Mouse (Mus musculus) ES-E14 (cell line): ENCODE results near the gene Prlh.

Experiments used
- HCFC1 ChIP-seq: IDR thresholded peaks from 2 replicates; pipeline ENCODE4 v1.6.1; 2012; ENCODE audit warnings: low read length, inconsistent platforms, borderline replicate concordance; ENCODE audit not compliant: insufficient read depth
- ZNF384 ChIP-seq: IDR thresholded peaks from 2 replicates; pipeline ENCODE4 v1.6.1; 2012; ENCODE audit warnings: low read depth, low read length, inconsistent platforms

DNA sequence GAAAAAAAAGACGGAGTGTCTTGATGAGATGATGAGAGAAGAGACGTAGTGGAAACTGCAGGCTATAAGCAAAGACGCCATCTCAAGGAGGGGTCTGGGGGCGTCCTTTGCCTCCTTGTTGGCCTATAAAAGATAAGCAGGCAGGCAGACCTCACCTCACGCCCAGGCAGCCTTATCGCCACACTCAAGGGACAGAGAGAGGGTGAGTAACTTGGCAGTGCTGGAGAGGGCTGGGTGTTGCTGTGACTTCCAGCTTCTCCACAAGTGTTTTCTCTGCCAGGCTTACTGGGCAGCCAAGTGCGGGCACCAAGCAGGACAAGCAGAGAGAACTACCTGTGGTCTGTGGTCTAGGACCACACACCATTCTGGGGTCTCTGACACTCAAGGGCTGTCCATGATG is 1.2 kb upstream of the Prlh start:
- TF ChIP-seq HCFC1 (no peak), ZNF384 (no peak)
